Mouse (Mus musculus) bone marrow macrophage, adult 2 months (primary cell): ENCODE data around the gene Aass.

Source experiments
- CTCF ChIP-seq: IDR thresholded peaks from 2 replicates; pipeline ENCODE4 v1.5.1; 2012; ENCODE audit warnings: low read depth, mild to moderate bottlenecking, low read length, moderate library complexity
- POLR2A ChIP-seq: IDR thresholded peaks from 2 replicates; pipeline ENCODE4 v1.6.1; 2012; ENCODE audit warnings: mild to moderate bottlenecking, low read depth, low read length, borderline replicate concordance

GRCm38 (mm10) chr6:23076060-23076459 is 56.7 kb downstream of the Aass start:
- TF ChIP-seq POLR2A (no peak), CTCF (no peak)
